Mouse (Mus musculus) 3134 (cell line): ENCODE measurements at regions not wholly inside any gene's neighbourhood (a gene's known extent, or its start where the extent isn't known, plus 50 kb on each side); places are given as distances from the start of the nearest gene placed in this dataset.

Source experiments
- DNase-seq: peaks from one replicate; pipeline ENCODE4 v3.0.0-alpha.2; 2011; ENCODE audit warnings: low spot score; ENCODE audit not compliant: insufficient read length; ENCODE audit errors: extremely low read depth

DNA sequence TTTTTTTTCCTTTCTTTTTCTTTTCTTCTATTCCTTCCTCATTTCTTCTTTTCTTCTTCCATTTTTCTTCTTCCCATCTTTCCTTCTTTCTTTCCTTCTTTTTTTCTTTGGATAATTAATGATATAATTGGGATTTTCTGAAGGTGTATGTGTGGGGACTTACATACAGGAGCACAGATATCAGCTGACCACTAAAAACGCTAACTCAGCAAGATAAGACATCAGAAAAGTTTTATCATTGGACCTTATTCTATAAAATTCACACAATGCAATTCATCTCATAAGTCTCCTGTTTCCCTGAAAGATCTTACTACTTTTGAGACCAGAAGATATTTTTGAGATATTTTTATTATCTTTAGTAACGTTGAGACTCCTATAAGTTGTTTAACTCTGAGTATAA, 144.8 kb upstream of the Vmn2r99 start:
- no peak for DNase-seq

DNA sequence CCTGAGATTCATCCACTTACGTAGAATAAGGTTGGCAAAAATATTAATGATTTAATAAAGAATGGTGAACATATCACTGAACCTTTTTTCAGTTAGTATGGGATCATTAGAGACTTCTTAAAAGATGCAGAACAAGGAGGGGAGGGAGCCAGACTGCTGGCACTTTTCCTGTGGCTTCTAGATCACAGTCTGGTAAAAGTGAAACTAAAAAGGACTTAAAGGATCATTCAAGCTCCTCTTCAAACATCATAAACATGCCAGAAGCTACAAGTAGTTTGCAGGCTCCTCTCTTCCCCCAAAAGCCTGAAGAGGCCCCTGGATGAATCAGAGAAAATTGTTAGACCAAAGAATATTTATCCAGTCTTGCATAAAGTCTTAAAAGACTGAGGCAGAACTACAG, 135.2 kb upstream of the Vmn2r99 start:
- DNase-seq = peak; percentile 16
